Mouse (Mus musculus): Measurements from ENCODE around the gene Hibadh.

DNA sequence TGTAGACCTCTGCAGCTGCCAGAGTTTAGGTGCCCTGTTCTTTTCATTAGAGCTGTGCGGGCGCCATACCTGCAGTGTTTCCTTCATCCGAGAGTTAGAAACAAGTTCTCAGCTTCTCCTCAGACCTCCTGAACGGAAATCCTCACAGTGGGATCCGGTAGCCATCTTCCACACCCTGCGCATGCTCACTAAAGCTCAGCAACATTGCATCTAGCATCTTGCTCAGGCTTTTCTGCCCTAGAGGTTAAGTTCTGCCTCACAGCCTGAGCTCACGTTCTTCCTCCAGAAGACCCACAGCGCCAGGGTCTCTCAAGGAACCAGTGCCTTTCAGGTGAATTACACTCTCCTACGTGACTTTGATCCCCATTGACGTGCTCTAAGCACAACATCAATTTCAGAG, 109.3 kb downstream of the Hibadh start:
- no peak for TF ChIP-seq CTCF (IDR thresholded peaks at IDR 0.05; ENCODE audit: insufficient read depth, low read length)
- no peak for TF ChIP-seq POLR2A (IDR thresholded peaks at IDR 0.05; ENCODE audit: borderline replicate concordance, extremely low read depth, low read depth, low read length)
